Mouse (Mus musculus): ENCODE results near the gene Gm29866. TPM values are rescaled to one million over a fixed set of nuclear protein-coding genes. Genes with fewer than 3 reads are reported as not detected.

The Gm29866 gene
- not detected in 2 replicates for polyA plus RNA-seq (2012; rRNA removed)

GRCm38 (mm10) chrY:20993557-20993956 lies at the start of gene Gm29866:
TSS of gene Gm29866 (minus strand) at chrY:20993657.

Other genes with a start within 250 kb of the Gm29866 start
- not detected in 2 replicates for gene Gm20909, start 170.9 kb upstream of the Gm29866 start, polyA plus RNA-seq (2012; rRNA removed)
- not detected in 2 replicates for gene Gm20865, start 247.9 kb upstream of the Gm29866 start, polyA plus RNA-seq (2012; rRNA removed)